Mouse (Mus musculus) liver, embryonic 13.5 days (tissue): ENCODE measurements around the gene Tmem161a. TPM values are rescaled to one million over a fixed set of nuclear protein-coding genes. Genes with fewer than 3 reads are reported as not detected.
"Not testable (repeated sequence)": the region's sequence is repeated elsewhere in the genome, so short reads cannot be mapped to it uniquely, and the experiment has no call there.

ENCODE experiments used
- ATAC-seq: fragments of 200-750 bp; cut with Nextera tagmentation; 2 replicates; pipeline ENCODE4 v1.8.0; 2017; ENCODE audit warnings: low read depth, mild to moderate bottlenecking, moderate number of reproducible peaks, moderate library complexity
- DNase-seq: peaks from one replicate; pipeline ENCODE4 v3.0.0; 2022
- H3K27ac ChIP-seq: fragments of 300-500 bp; sonication (generic); 2 replicates; pipeline ENCODE4 v1.5.1; 2015; ENCODE audit warnings: moderate library complexity, mild to moderate bottlenecking, inconsistent platforms
- H3K27me3 ChIP-seq: fragments of 300-500 bp; sonication (generic); 2 replicates; pipeline ENCODE4 v1.6.1; 2015; ENCODE audit warnings: mild to moderate bottlenecking, inconsistent platforms
- H3K36me3 ChIP-seq: fragments of 300-500 bp; sonication (generic); 2 replicates; pipeline ENCODE4 v1.6.1; 2015; ENCODE audit warnings: mild to moderate bottlenecking, inconsistent platforms
- H3K4me1 ChIP-seq: fragments of 300-500 bp; sonication (generic); replicated peaks from 2 replicates; pipeline ENCODE4 v1.6.1; 2015; ENCODE audit warnings: inconsistent platforms
- H3K4me2 ChIP-seq: fragments of 300-500 bp; sonication (generic); 2 replicates; pipeline ENCODE4 v1.6.1; 2015; ENCODE audit warnings: inconsistent platforms, mild to moderate bottlenecking, moderate library complexity
- H3K4me3 ChIP-seq: fragments of 300-500 bp; sonication (generic); replicated peaks from 2 replicates; pipeline ENCODE4 v1.5.1; 2015; ENCODE audit warnings: mild to moderate bottlenecking, inconsistent platforms
- H3K9ac ChIP-seq: fragments of 300-500 bp; sonication (generic); 2 replicates; pipeline ENCODE4 v1.6.1; 2015; ENCODE audit warnings: mild to moderate bottlenecking, inconsistent platforms
- H3K9me3 ChIP-seq: fragments of 300-500 bp; sonication (generic); replicated peaks from 2 replicates; pipeline ENCODE4 v1.6.1; 2016; ENCODE audit warnings: inconsistent platforms
- WGBS: fragments of 180-500 bp; shearing (Covaris S2); methylation state at CpG from one replicate; pipeline ENCODE4 v1.1.7; 2015; ENCODE audit not compliant: insufficient replicate concordance; 5-methylcytosine and 5-hydroxymethylcytosine counted together
- polyA plus RNA-seq: library from polyadenylated mRNA; unstranded; fragments of >200 nt; fragmentation: Nextera tagmentation; extraction: Ambion mirVana; gene quantifications from 2 replicates; pipeline ENCODE4 v1.2.1, GENCODE M21; 2015

Tmem161a gene
- polyA plus RNA-seq, 1 experiment from 2014 or later: 27.8 TPM

DNA sequence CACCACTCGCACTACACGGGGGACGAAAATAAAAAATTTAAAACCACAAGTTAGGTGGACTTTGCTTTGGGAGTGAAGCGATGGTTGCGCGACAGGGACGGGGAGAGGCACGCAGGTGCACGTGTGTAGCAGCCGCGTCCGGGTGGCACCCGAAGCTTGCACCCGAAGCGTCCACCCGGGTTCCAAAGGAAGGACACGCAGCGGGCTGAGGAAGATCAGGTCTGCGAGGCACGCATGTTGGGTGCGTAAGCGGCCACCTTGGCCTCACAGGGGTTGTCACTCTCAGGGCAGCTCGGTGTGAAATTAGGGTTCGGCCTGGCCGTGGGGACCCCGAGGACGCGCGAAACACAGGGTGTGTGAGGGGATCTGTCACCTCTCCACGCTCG, 39.6 kb downstream of the Tmem161a start:
- DNase-seq (no peak), ATAC-seq (0 out of 2 replicates have a peak, but pooled peaks have one; percentile 0)
- peak overlapping the region; percentile 100 for H3K4me2 ChIP-seq
- peak overlapping the region; percentile 80 for H3K4me3 ChIP-seq
- peak overlapping the region; percentile 83 for H3K27ac ChIP-seq
- H3K36me3 ChIP-seq: no peaks in the 10 kb centered on the region
- H3K9ac ChIP-seq: peak overlapping the region; percentile 91
- WGBS: under 1% methylated on average over 31 of the region's 31 CpGs
- H3K9me3 ChIP-seq: no peaks in the 10 kb centered on the region
- H3K4me1 ChIP-seq: peaks cover 68% of the 10 kb centered on the region
- no peaks in the 10 kb centered on the region for H3K27me3 ChIP-seq

- no peaks in the 10 kb centered on the region for H3K27me3 ChIP-seq
- H3K27ac ChIP-seq: peak within 1 kb of the TSS; percentile 85
- H3K9ac ChIP-seq: peak within 1 kb of the TSS; percentile 91
- H3K4me1 ChIP-seq: peaks cover 61% of the 10 kb centered on the region
- peak; percentile 98 for DNase-seq
- ATAC-seq: peak; percentile 93
- peak within 1 kb of the TSS; percentile 80 for H3K4me3 ChIP-seq
- WGBS: under 1% methylated on average over 65 of the region's 66 CpGs
- no peaks in the 10 kb centered on the region for H3K9me3 ChIP-seq
- peak within 1 kb of the TSS; percentile 100 for H3K4me2 ChIP-seq
- no peaks in the 10 kb centered on the region for H3K36me3 ChIP-seq
Observed at GRCm38 (mm10) chr8:70212112-70213055, 40.2 kb downstream of the Tmem161a start, which contains the start of gene Slc25a42. TSS of gene Slc25a42 (minus strand) at chr8:70212305.

DNA sequence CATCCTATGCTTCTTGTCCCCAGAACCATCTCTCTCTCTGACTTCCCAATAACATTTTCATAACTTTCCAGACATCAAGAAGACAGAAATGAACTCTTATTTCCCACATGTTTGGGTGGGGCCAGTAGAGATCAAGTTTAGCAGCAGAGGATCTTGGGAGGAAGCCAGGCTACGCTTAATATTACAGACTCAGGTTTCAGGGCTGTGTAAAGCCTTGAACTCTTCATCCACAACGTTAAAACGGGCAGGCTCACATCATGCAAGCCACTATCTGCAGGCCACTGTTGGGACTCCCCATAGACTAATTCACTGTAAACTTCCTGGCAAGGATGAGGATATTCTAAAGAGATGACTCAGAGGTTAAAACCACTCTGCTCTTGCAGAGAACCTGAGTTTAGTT, 42.3 kb downstream of the Tmem161a start:
- WGBS: 57% methylated on average over 3 of the region's 3 CpGs
- H3K27me3 ChIP-seq: no peaks in the 10 kb centered on the region

DNA sequence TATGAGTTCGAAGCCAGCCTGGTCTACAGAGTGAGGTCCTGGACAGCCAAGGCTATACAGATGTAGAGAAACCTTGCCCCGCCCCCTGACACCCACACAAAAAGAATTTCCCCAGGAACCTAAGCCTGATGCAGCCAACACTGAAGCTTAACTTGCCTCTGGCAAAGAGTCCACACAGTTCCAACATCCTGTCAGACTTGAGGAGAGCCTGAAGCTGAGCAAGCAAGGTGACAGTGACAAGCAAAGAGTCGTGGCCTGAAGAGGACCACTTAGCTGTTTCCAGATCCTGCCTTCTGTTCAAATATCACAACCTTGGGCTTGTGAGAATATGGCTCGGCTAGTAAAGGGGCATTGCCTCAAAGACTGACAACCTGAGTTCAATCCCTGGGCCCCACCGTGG, 42.9 kb downstream of the Tmem161a start:
- Histone ChIP-seq H3K9ac (no peak overlapping the region), H3K4me3 (no peak overlapping the region), H3K4me2 (no peak overlapping the region), H3K27ac (no peak overlapping the region), H3K27me3 (no peaks in the 10 kb centered on the region), H3K9me3 (no peaks in the 10 kb centered on the region), H3K36me3 (no peaks in the 10 kb centered on the region), H3K4me1 (peaks cover 50% of the 10 kb centered on the region)
- DNase-seq (no peak), ATAC-seq (no peak)
- 58% methylated on average over 5 of the region's 5 CpGs for WGBS

More for the DNA sequence above, 42.3 kb downstream of the Tmem161a start:
- no peaks in the 10 kb centered on the region for H3K9me3 ChIP-seq
- H3K4me1 ChIP-seq: peaks cover 50% of the 10 kb centered on the region
- no peak overlapping the region for H3K4me3 ChIP-seq
- no peak overlapping the region for H3K4me2 ChIP-seq
- ATAC-seq (no peak), DNase-seq (no peak)
- H3K9ac ChIP-seq: no peak overlapping the region
- no peak overlapping the region for H3K27ac ChIP-seq
- no peaks in the 10 kb centered on the region for H3K36me3 ChIP-seq

- not testable (repeated sequence) for H3K4me2 ChIP-seq, H3K9me3 ChIP-seq, H3K27ac ChIP-seq, H3K9ac ChIP-seq, ATAC-seq, H3K27me3 ChIP-seq, H3K36me3 ChIP-seq, H3K4me3 ChIP-seq, DNase-seq
- H3K4me1 ChIP-seq: peaks cover 48% of the 10 kb centered on the region
- 79% methylated on average over 3 of the region's 3 CpGs for WGBS
Observed at GRCm38 (mm10) chr8:70216161-70216560, 44.0 kb downstream of the Tmem161a start.

DNA sequence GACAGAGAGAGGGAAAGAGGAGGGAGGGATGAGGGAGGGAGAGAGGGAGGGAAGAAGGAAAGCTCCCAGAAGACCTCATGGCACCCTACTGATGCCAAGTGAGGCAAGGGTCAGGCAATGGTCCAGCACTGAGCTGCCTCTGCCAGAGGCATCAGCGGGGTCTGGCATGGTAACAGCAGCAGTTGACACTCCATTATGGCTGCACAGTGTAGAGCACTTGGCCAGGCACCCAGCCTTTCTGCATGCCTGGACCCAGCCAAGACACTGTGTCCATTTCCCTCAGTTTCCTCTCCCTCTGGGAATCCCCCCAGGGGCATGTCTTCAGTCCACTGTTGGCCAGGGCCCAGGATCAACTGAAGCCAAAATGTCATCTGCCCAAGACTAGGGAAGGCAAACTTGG, 44.4 kb downstream of the Tmem161a start:
- 67% methylated on average over 1 of the region's 1 CpGs for WGBS

DNA sequence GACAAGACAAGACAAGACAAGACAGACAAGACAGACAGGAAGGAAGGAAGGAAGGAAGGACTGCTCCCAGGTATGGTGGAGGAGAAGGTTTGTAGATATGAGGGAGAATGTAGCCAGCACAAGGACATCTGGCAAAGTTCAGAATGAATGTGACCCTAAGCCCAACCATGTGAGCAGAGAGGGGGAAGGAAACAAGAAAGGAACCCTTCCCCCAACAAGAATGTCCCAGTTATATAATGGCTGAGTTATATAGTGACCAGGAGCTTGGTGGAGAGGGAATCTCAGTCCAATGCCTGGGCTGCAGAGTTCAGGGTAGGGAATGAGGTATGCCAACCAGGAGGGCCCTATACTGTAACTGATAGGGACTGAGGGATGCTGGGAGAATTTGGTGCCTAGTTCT, 45.3 kb downstream of the Tmem161a start:
- peaks cover 41% of the 10 kb centered on the region for H3K4me1 ChIP-seq
- peaks cover 11% of the 10 kb centered on the region for H3K36me3 ChIP-seq
- H3K9ac ChIP-seq: no peak overlapping the region
- H3K27ac ChIP-seq: no peak overlapping the region
- H3K4me2 ChIP-seq: no peak overlapping the region
- DNase-seq (no peak), ATAC-seq (no peak)
- no peak overlapping the region for H3K4me3 ChIP-seq
- no peaks in the 10 kb centered on the region for H3K9me3 ChIP-seq
- no peaks in the 10 kb centered on the region for H3K27me3 ChIP-seq

More for the DNA sequence above, 44.4 kb downstream of the Tmem161a start:
- no peak overlapping the region for H3K27ac ChIP-seq
- ATAC-seq (no peak), DNase-seq (no peak)
- H3K4me2 ChIP-seq: no peak overlapping the region
- H3K9ac ChIP-seq: no peak overlapping the region
- H3K36me3 ChIP-seq: 0 out of 2 replicates have a peak, but pooled peaks cover 3% of the 10 kb centered on the region
- no peaks in the 10 kb centered on the region for H3K9me3 ChIP-seq
- H3K27me3 ChIP-seq: no peaks in the 10 kb centered on the region
- H3K4me3 ChIP-seq: no peak overlapping the region
- peaks cover 44% of the 10 kb centered on the region for H3K4me1 ChIP-seq

GRCm38 (mm10) chr8:70219107-70219684, 47.0 kb downstream of the Tmem161a start:
- Histone ChIP-seq H3K4me3 (no peak overlapping the region), H3K27ac (no peak overlapping the region), H3K9ac (no peak overlapping the region), H3K36me3 (peaks cover 29% of the 10 kb centered on the region), H3K4me1 (peaks cover 27% of the 10 kb centered on the region), H3K27me3 (no peaks in the 10 kb centered on the region), H3K9me3 (no peaks in the 10 kb centered on the region), H3K4me2 (no peak overlapping the region)
- DNase-seq (no peak), ATAC-seq (peak; percentile 18; the same call in 1 of the 2 replicates)
- 61% methylated on average over 5 of the region's 5 CpGs for WGBS

- 0 out of 2 replicates have a peak overlapping the region, but pooled peaks have one; percentile 4 for H3K27ac ChIP-seq
- WGBS: 62% methylated on average over 8 of the region's 8 CpGs
- peak; percentile 18; the same call in 1 of the 2 replicates for ATAC-seq
Observed at GRCm38 (mm10) chr8:70220236-70220840, 48.2 kb downstream of the Tmem161a start.

DNA sequence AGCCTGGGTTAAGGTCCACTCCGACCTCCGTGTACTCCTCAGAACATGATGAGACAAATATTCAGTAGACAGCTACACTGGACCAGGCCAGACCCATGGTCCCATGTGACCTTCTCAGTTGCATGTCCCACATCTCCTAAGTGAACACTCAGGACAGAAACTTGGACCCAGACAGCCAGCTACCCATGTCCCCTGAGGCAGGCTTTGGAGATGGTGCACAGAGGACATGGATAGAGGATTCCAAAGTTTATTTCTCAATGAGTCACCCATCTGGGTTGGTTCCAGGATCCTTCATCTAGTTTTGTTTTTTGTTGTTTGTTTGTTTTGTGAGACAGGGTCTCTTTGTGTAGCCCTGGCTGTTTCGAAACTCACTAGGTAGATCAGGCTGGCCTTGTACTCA, 48.8 kb downstream of the Tmem161a start:
- Histone ChIP-seq H3K27me3 (no peaks in the 10 kb centered on the region), H3K9me3 (no peaks in the 10 kb centered on the region), H3K4me3 (no peak overlapping the region), H3K9ac (no peak overlapping the region), H3K36me3 (peaks cover 46% of the 10 kb centered on the region), H3K4me2 (no peak overlapping the region), H3K4me1 (peaks cover 25% of the 10 kb centered on the region), H3K27ac (0 out of 2 replicates have a peak overlapping the region, but pooled peaks have one; percentile 4)
- 81% methylated on average over 3 of the region's 3 CpGs for WGBS
- ATAC-seq (no peak), DNase-seq (no peak)

More at GRCm38 (mm10) chr8:70220236-70220840, 48.2 kb downstream of the Tmem161a start:
- Histone ChIP-seq H3K4me2 (no peak overlapping the region), H3K4me1 (peaks cover 25% of the 10 kb centered on the region), H3K9me3 (no peaks in the 10 kb centered on the region), H3K9ac (no peak overlapping the region), H3K36me3 (peaks cover 40% of the 10 kb centered on the region), H3K27me3 (no peaks in the 10 kb centered on the region), H3K4me3 (no peak overlapping the region)
- no peak for DNase-seq

DNA sequence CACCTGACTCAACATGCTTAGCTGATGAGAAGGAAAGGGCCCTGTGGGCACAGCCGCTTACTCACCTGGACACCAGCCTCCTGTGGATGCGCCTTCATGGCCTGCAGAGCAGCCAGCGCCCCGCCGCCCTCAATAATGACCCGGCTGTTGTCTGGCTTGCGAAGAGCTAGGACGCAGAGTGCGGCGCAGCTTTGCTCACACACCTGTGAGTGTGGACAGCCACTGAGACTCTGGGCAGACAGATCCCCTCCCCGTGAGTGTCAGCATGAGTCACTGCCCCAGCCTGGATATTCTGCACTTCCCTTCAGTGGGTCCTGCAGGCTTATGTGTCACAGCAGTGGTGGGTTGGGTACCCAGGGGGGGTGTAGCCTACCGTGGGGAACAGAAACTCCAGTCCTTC, 49.9 kb downstream of the Tmem161a start:
- DNase-seq: no peak
- H3K27me3 ChIP-seq: no peaks in the 10 kb centered on the region
- H3K9me3 ChIP-seq: no peaks in the 10 kb centered on the region
- no peak overlapping the region; the same call in 1 of the 2 replicates for H3K9ac ChIP-seq
- H3K4me1 ChIP-seq: peaks cover 25% of the 10 kb centered on the region
- no peak overlapping the region for H3K27ac ChIP-seq
- ATAC-seq: no peak
- WGBS: 95% methylated on average over 12 of the region's 12 CpGs
- peaks cover 50% of the 10 kb centered on the region for H3K36me3 ChIP-seq
- H3K4me3 ChIP-seq: no peak overlapping the region
- no peak overlapping the region for H3K4me2 ChIP-seq
